Mouse (Mus musculus): ENCODE measurements around the gene Gon4l. TPM values are rescaled to one million over a fixed set of nuclear protein-coding genes. Genes with fewer than 3 reads are reported as not detected.
A peak's percentile ranks its signal among the peaks of the same experiment; 100 is the strongest.
"Not testable (repeated sequence)": the region's sequence is repeated elsewhere in the genome, so short reads cannot be mapped to it uniquely, and the experiment has no call there.

The Gon4l gene
- 11.6 and 11.7 TPM in 2 replicates for polyA plus RNA-seq (2015; fragmentation: Nextera tagmentation; extraction: Ambion mirVana)

DNA sequence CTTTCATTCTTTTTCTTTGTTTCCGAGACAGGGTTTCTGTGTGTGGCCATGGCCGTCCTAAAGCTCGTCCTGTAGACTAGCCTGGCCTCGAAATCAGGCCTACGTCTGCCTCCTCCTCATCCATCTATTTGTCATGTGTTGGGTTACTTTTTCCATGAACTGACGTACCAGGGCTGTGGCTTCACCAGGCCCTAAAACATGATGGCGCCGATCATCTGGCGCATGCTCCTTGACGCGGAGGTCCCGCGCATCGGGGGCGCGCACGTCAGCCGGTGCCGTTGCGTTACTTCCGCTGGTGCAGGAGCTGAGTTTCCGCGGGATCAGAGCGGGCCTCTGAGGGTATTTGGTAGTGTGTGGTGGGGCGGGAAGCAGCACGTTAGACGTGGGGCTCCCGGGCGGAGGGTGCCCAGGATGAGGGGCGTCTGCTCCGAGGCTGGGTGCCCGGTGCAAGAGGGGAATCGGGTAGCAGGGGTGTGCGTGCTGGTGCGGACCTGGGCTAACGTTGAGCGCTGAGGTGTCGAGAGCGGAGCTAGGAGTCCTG lies at the start of gene Gon4l:
Gene Gon4l, plus strand, starts transcription at position 281 of the 541 bp plus-strand sequence.
- peak within 1 kb of the TSS; percentile 46 for H3K4me3 ChIP-seq (replicated peaks)
- WGBS = 2% methylated on average over 32 of the region's 39 CpGs
- peak; percentile 67 for ATAC-seq (replicated peaks; ENCODE audit: low FRiP score)
- peaks cover 13% of the 10 kb centered on the region for H3K36me3 ChIP-seq
- not testable (repeated sequence) for H3K4me1 ChIP-seq; H3K9me3 ChIP-seq (replicated peaks); H3K9ac ChIP-seq; H3K27me3 ChIP-seq
- H3K4me2 ChIP-seq = peak within 1 kb of the TSS; percentile 51
- H3K27ac ChIP-seq = peak within 1 kb of the TSS; percentile 68

DNA sequence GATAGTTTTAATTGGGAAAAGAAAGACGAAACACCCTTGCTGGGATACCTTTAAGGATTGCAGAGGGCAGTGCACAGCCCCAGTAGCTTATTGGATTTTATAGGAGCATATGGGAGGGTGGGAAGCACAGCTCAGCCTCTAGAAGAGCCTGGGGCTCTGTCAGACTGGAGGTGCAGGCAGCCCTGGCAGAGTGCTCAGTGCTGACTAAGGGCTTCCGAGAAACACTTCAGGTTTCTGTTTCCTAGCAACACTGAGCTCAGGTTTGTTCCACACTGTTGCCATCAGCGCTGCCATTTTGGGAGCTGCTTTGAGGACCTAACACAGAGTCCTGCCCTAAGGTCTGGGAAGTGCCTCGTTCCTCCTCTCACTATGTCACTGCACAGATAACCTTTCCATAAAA lies 48.7 kb upstream of the Gon4l start:
- not testable (repeated sequence) for H3K9ac ChIP-seq; H3K27me3 ChIP-seq; H3K4me2 ChIP-seq; ATAC-seq (replicated peaks; ENCODE audit: low FRiP score); H3K4me3 ChIP-seq (replicated peaks); H3K27ac ChIP-seq; H3K4me1 ChIP-seq; H3K9me3 ChIP-seq (replicated peaks)
- WGBS = 89% methylated on average over 1 of the region's 4 CpGs
- H3K36me3 ChIP-seq = peaks cover 16% of the 10 kb centered on the region

DNA sequence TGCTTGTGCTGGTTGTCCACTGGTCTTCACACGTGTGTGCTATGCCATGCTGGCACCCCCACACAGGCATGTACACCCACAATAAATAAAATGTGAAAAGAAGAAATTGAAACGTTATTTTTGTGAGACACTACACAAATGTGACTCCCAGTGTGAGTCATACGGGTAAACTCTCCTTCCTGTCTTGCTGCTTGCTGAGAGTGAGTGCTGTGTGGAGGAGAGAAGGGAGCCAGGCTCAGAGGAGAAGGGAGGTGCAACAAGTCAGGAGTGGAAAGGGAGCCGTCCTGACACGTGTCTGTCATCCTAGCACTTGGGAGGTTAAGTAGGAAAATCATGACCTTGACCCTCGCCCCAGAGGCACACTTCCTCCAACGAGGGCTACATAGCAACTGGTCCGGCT lies 48.2 kb upstream of the Gon4l start:
- not testable (repeated sequence) for H3K4me1 ChIP-seq; H3K4me2 ChIP-seq; H3K27ac ChIP-seq; H3K9me3 ChIP-seq (replicated peaks); H3K27me3 ChIP-seq; H3K4me3 ChIP-seq (replicated peaks); H3K9ac ChIP-seq; ATAC-seq (replicated peaks; ENCODE audit: low FRiP score)
- H3K36me3 ChIP-seq = peaks cover 16% of the 10 kb centered on the region
- no CpG with 5 or more reads among the region's 8 CpGs for WGBS

DNA sequence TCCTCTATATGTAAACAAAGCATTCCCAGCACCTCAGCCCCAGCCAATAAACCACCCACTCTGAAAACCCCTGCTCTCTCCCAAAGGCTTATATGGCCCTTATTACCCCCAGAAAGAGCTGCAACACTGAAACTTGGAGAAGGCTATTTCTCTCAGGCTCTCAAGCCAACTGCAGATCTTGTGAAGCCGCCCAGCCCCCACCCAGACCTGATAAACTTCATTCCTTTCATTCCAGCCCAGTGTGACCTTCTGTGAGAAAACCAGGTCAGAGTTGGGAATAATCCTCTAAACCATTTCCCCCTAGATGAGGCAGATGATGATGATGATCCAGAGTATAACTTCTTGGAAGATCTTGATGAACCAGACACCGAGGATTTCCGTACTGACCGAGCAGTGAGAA lies 47.0 kb upstream of the Gon4l start:
- H3K27me3 ChIP-seq; H3K27ac ChIP-seq; H3K9me3 ChIP-seq (replicated peaks); H3K4me2 ChIP-seq; ATAC-seq (replicated peaks; ENCODE audit: low FRiP score); H3K4me1 ChIP-seq; H3K9ac ChIP-seq; H3K4me3 ChIP-seq (replicated peaks): not testable (repeated sequence)
- WGBS = 92% methylated on average over 2 of the region's 4 CpGs
- peaks cover 16% of the 10 kb centered on the region for H3K36me3 ChIP-seq

DNA sequence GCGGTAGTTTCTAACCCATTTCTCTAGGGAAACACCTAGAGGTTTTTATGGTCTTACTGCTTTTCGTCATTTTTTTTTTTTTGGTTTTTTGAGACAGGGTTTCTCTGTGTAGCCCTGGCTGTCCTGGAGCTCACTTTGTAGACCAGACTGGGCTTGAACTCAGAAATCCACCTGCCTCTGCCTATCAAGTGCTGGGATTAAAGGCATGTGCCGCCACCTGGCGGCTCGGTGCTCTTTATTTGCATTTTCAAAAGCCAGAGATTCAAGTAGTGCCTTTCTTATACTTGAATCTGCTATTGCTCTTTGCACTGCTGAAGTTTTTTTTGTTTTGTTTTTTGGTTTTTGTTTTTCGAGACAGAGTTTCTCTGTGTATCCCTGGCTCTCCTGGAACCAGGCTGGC lies 37.5 kb upstream of the Gon4l start:
- not testable (repeated sequence) for H3K9ac ChIP-seq; H3K27me3 ChIP-seq; ATAC-seq (replicated peaks; ENCODE audit: low FRiP score); H3K4me1 ChIP-seq; H3K36me3 ChIP-seq; H3K9me3 ChIP-seq (replicated peaks); H3K4me3 ChIP-seq (replicated peaks); H3K4me2 ChIP-seq; H3K27ac ChIP-seq
- WGBS = 87% methylated on average over 6 of the region's 6 CpGs

DNA sequence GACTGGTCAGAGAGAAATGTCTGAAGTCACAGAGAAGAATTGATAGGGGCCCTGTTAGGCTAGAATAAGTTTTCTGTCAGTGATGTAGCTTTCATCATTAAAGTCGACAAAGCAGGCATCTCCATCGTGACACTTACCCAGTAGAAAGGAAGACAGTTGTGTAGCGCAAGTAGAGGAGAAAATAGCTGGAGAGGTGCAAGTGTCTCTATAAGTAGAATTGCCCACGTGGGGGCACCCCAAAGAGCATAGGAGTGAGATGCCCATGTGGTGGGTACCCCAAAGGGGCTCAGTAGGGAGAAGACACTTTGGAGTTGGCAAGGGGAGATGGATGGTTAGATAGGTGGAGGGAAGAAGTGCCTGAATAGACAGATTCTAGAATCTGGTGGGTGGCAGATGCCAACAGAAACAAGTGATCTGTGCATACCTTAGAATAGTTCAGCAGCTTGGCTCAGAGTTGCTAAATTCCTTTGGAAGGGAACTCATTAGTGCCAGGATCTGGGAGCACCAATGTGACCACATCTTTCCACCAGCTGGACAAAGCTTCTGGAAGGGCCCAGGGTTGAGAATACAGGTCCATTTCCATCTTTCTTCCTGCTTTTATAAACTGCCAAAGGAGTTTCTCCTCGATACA lies 31.0 kb upstream of the Gon4l start:
- Histone ChIP-seq H3K9me3 (replicated peaks) (no peaks in the 10 kb centered on the region), H3K36me3 (peaks cover 21% of the 10 kb centered on the region), H3K4me3 (replicated peaks) (no peak overlapping the region), H3K27me3 (no peaks in the 10 kb centered on the region), H3K9ac (no peak overlapping the region), H3K4me1 (no peaks in the 10 kb centered on the region), H3K4me2 (no peak overlapping the region), H3K27ac (no peak overlapping the region)
- WGBS = 85% methylated on average over 5 of the region's 5 CpGs
- no peak for ATAC-seq (replicated peaks; ENCODE audit: low FRiP score)

DNA sequence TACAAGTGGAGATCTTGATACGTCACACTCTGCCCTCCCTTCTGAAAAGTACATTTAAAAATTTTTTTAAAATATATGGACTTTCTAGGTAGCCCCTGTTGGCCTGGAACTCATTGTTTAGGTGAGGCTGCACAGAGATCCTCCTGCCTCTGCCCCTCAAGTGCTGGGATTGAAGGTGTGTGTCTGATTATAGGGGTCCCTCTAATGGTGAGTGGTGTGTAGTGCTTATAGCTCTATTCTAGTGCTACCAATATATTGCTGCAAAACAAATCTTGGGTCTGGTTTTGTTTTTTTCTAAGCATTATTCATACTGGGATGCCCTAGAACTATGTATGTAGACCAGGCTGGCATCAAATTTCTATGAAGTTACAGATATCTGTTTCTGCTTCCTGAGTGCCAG lies 9.3 kb upstream of the Gon4l start:
- Histone ChIP-seq H3K36me3 (peaks cover 36% of the 10 kb centered on the region), H3K27me3 (no peaks in the 10 kb centered on the region), H3K9me3 (replicated peaks) (no peaks in the 10 kb centered on the region), H3K4me1 (no peaks in the 10 kb centered on the region), H3K4me2 (no peak overlapping the region), H3K4me3 (replicated peaks) (no peak overlapping the region), H3K9ac (no peak overlapping the region), H3K27ac (no peak overlapping the region)
- WGBS = 78% methylated on average over 1 of the region's 1 CpGs
- ATAC-seq (replicated peaks; ENCODE audit: low FRiP score) = no peak

DNA sequence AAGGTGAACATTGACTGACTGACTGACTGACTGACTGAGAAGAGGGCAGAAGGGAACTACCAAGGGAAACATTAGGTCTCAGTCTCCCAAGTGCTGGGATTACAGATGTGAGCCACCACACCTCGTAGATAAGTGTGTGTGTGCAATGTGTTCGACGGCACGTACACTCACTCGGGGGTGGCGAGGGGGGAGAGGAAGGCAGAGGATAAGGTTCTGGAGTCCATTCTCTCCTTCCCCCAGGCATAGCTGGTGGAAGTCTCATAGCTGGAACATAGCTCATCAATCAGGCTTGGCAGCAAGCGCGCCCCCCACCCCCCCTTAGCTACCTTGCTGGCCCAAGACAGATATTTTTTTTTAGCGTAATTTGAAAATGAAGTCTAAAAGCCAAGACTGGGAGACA lies 7.8 kb upstream of the Gon4l start:
- no peak for ATAC-seq (replicated peaks; ENCODE audit: low FRiP score)
- Histone ChIP-seq H3K9me3 (replicated peaks) (no peaks in the 10 kb centered on the region), H3K4me3 (replicated peaks) (no peak overlapping the region), H3K36me3 (peaks cover 31% of the 10 kb centered on the region), H3K27me3 (no peaks in the 10 kb centered on the region), H3K4me2 (no peak overlapping the region), H3K27ac (no peak overlapping the region), H3K4me1 (peaks cover 4% of the 10 kb centered on the region; the same call in 1 of the 2 replicates), H3K9ac (no peak overlapping the region)
- 92% methylated on average over 9 of the region's 9 CpGs for WGBS

DNA sequence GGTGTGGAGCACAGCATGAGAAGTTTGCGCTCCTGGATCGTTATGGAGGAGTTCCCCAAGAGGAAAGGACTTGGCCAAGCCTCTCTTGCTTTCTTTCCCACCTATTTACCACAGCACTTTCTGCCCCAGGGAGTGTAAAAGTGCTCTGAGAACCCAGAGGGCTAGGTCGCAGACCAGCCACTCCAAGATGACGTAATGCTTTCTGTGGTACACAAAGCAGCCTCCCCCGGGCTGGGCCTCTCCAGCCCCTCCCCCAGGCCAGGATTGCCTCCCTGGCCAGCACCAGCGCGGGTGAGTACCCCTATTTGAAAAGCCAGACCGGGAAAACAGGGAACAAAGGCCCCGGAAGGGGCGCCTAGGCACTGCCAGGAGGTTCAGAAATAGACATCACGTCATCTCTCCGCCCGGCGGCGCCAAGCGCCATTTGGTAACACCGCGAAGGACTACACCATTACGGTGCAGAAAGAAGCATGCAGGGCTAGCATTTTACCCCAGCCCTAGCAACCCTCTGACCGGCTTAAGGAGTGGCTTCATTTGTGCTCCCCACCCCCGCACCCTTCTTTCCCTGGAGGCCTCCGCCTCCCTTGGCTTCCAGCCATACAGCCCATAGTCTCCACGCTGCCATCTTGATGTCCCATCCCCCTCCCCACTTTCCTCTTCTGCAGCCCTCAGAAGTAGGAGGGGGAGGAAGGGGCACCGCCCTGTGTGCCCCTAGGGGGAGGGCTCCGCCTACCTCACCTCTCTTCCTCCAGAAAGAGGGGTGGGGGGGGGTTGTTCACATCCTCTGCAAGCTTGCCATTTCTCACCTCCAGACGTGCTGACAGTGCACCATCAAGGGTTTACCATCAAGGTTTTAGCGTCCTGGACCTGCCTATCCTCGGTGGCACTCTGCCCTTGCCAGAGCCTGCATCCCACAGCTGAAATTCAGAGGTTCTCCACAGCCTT lies 3.6 kb upstream of the Gon4l start:
- H3K27me3 ChIP-seq; H3K9ac ChIP-seq; H3K9me3 ChIP-seq (replicated peaks); H3K4me1 ChIP-seq: not testable (repeated sequence)
- ATAC-seq (replicated peaks; ENCODE audit: low FRiP score) = peak; percentile 75
- WGBS = 5% methylated on average over 22 of the region's 28 CpGs
- Histone ChIP-seq H3K27ac (peak overlapping the region; percentile 58), H3K36me3 (peaks cover 11% of the 10 kb centered on the region), H3K4me3 (replicated peaks) (peak overlapping the region; percentile 32), H3K4me2 (peak overlapping the region; percentile 56)

DNA sequence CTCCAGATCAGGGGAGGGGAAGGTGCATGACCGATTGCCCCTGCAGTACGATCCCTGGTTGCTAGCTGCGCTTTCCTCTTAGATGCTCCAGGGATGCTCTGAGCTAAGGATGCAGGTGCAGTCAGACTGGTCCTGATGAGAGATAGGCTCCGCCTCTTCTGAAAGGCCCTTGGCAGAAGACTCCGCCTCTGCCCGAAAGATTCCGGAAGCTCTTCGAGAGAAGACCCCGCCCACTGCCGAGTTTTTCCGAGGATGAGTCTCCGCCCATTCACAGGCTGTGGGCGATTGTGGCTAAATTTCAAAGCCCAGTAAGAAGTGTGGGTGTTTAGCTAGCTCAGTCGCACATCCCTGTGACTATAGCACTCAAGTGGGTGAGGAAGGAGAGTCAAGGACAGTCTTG lies 2.6 kb upstream of the Gon4l start:
- not testable (repeated sequence) for H3K36me3 ChIP-seq; H3K27ac ChIP-seq; H3K4me1 ChIP-seq; H3K4me3 ChIP-seq (replicated peaks); H3K9me3 ChIP-seq (replicated peaks); H3K9ac ChIP-seq; H3K27me3 ChIP-seq
- peak; percentile 62 for ATAC-seq (replicated peaks; ENCODE audit: low FRiP score)
- peak overlapping the region; percentile 36; the same call in 1 of the 2 replicates for H3K4me2 ChIP-seq
- WGBS = 1% methylated on average over 14 of the region's 14 CpGs

DNA sequence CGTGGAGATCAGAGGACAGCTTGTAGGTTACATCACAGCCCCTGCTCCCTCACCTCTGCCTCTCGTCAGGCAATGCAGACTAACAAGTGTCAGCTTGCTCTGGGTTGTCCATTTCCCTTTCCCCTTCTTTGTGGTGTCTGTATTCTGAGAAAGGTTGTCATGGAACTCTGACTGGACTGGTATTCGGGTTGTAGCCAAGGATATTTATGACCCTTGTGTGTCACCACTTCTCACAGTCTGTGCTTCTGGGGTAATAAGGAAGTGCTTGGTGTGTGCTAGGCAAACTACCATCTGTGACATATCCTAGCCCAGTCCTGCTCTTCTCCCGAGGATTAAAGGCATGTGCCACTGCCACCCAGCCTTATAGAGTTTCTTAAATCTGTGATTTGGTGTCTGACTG lies 14.1 kb downstream of the Gon4l start:
- Histone ChIP-seq H3K4me3 (replicated peaks) (no peak overlapping the region), H3K36me3 (peaks cover 46% of the 10 kb centered on the region), H3K9me3 (replicated peaks) (no peaks in the 10 kb centered on the region), H3K27me3 (no peaks in the 10 kb centered on the region), H3K27ac (no peak overlapping the region), H3K4me2 (no peak overlapping the region), H3K9ac (no peak overlapping the region), H3K4me1 (no peaks in the 10 kb centered on the region)
- 83% methylated on average over 4 of the region's 4 CpGs for WGBS
- ATAC-seq (replicated peaks; ENCODE audit: low FRiP score) = no peak

DNA sequence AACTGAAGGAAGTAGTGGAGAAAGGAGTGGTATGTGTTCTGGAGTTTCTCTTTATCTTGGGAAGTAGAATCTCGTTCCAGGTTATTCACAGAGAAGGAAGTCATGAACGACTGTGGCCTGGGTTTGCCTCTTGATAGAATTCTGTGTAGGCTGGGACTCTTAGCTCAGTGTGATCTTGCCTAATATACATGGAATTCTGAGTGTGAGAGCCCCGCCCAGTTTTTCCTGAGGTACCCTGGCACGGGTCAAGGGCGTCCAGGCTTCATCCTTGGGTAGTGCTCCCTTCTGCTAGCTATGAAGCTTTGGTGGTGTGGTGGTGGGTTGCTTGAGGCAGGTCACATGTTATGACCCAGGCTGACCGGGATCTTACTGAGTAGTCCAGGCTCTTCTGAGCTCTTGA lies 20.8 kb downstream of the Gon4l start:
- H3K27me3 ChIP-seq = no peaks in the 10 kb centered on the region
- H3K36me3 ChIP-seq = peaks cover 73% of the 10 kb centered on the region
- H3K4me2 ChIP-seq = no peak overlapping the region
- ATAC-seq (replicated peaks; ENCODE audit: low FRiP score) = no peak
- no peak overlapping the region for H3K9ac ChIP-seq
- no peaks in the 10 kb centered on the region for H3K4me1 ChIP-seq
- no peak overlapping the region for H3K4me3 ChIP-seq (replicated peaks)
- no peak overlapping the region for H3K27ac ChIP-seq
- H3K9me3 ChIP-seq (replicated peaks) = no peaks in the 10 kb centered on the region
- WGBS = 90% methylated on average over 6 of the region's 6 CpGs
